13 mouse cellular contexts compared by ENCODE assay signal in genomic region chr3:56433495-56433894, GRCm38 (mm10).
DNase-seq lines count a peak whose midpoint lies in the region; ATAC-seq and TF ChIP-seq lines count a peak whose summit lies in the region.
"Had no signal": no experiment of that assay in that cellular context is flagged by ENCODE, and none has a peak within 500 bp of the region (broad histone marks: within the 10 kb centered on the region; RNA-seq: fewer than 3 reads in every experiment).

No protein-coding gene starts in this region.

- no peak for TF ChIP-seq POLR2A in lung, adult 2 months (IDR thresholded peaks at IDR 0.05; ENCODE audit: borderline replicate concordance, extremely low read depth, low read depth, low read length)

- no peak overlapping the region for H3K4me2 ChIP-seq in forebrain, embryonic 14.5 days (ENCODE audit: low read length)
- no peak overlapping the region for H3K4me2 ChIP-seq in forebrain, embryonic 11.5 days (ENCODE audit: low read depth, low read length, severe bottlenecking)
- no peak overlapping the region for H3K4me2 ChIP-seq in lung, embryonic 14.5 days
- H3K4me2 ChIP-seq: limb, embryonic 12.5 days had no signal

- intact Hi-C loops in left cerebral cortex, adult 2 months (cut with DNase I): no loop called here

- no peak for ATAC-seq in forebrain, embryonic 14.5 days
- ATAC-seq in forebrain, embryonic 11.5 days (replicated peaks; ENCODE audit: low FRiP score): no peak
- ATAC-seq in lung, embryonic 14.5 days (ENCODE audit: insufficient read depth): no peak

- DNase-seq in forebrain, embryonic 14.5 days (ENCODE audit: low spot score): peak; percentile 47
- no peak for DNase-seq in forebrain, embryonic 11.5 days (ENCODE audit: low spot score)
- peak; percentile 75 for DNase-seq in lung, embryonic 14.5 days
- DNase-seq in lung, adult 2 months: no peak
- peak; percentile 75 to 87 for DNase-seq in cerebellum, postnatal 14 days
- peak; percentile 11 for DNase-seq in lung, postnatal 25 days (ENCODE audit: low spot score)
- DNase-seq in layer of hippocampus, postnatal 36 days: no peak
- DNase-seq in left cerebral cortex, adult 2 months (ENCODE audit: extremely low spot score in 1 of 2, low spot score in 2 of 2): no peak
- DNase-seq: adrenal gland, postnatal 36 days; kidney, adult 11 months had no signal

- no peaks in the 10 kb centered on the region for H3K9me3 ChIP-seq in forebrain, embryonic 14.5 days (replicated peaks; ENCODE audit: control insufficient read depth, low read length)
- no peaks in the 10 kb centered on the region for H3K9me3 ChIP-seq in forebrain, embryonic 11.5 days (ENCODE audit: control insufficient read depth, low read length)
- H3K9me3 ChIP-seq in lung, embryonic 14.5 days (ENCODE audit: low read depth, low read length): no peaks in the 10 kb centered on the region
- H3K9me3 ChIP-seq: limb, embryonic 12.5 days had no signal

- H3K4me1 ChIP-seq in forebrain, embryonic 14.5 days (ENCODE audit: control insufficient read depth, insufficient read depth, low read length): peaks cover 6% of the 10 kb centered on the region; the same call in 1 of the 2 replicates
- no peaks in the 10 kb centered on the region; the same call in 1 of the 2 replicates for H3K4me1 ChIP-seq in forebrain, embryonic 11.5 days (replicated peaks; ENCODE audit: control insufficient read depth, insufficient read depth, low read length)
- H3K4me1 ChIP-seq in lung, embryonic 14.5 days (ENCODE audit: insufficient read depth): no peaks in the 10 kb centered on the region; the same call in 1 of the 2 replicates
- no peaks in the 10 kb centered on the region for H3K4me1 ChIP-seq in lung, adult 2 months (ENCODE audit: control insufficient read depth, insufficient read depth, low read length)
- H3K4me1 ChIP-seq: limb, embryonic 12.5 days had no signal

- H3K36me3 ChIP-seq in forebrain, embryonic 14.5 days (ENCODE audit: control insufficient read depth, insufficient read depth, low read length): no peaks in the 10 kb centered on the region
- no peaks in the 10 kb centered on the region for H3K36me3 ChIP-seq in forebrain, embryonic 11.5 days (ENCODE audit: control insufficient read depth, insufficient read depth, low read length)
- H3K36me3 ChIP-seq in lung, embryonic 14.5 days (ENCODE audit: insufficient read depth): no peaks in the 10 kb centered on the region
- H3K36me3 ChIP-seq: limb, embryonic 12.5 days had no signal

- H3K4me3 ChIP-seq in forebrain, embryonic 14.5 days (ENCODE audit: low read depth, low read length): no peak overlapping the region
- no peak overlapping the region for H3K4me3 ChIP-seq in forebrain, embryonic 11.5 days (ENCODE audit: low read depth, low read length)
- no peak overlapping the region for H3K4me3 ChIP-seq in lung, embryonic 14.5 days (ENCODE audit: low read depth, low read length)
- H3K4me3 ChIP-seq in lung, adult 2 months (replicated peaks; ENCODE audit: extremely low read depth, low read depth, low read length): no peak overlapping the region
- H3K4me3 ChIP-seq in left cerebral cortex, adult 2 months: no peak overlapping the region
- H3K4me3 ChIP-seq: layer of hippocampus, adult 2 months; limb, embryonic 12.5 days had no signal

- whole genome bisulfite sequencing in forebrain, embryonic 14.5 days: 66% methylated on average over 1 of the region's 1 CpGs
- WGBS in forebrain, embryonic 11.5 days: 74% methylated on average over 1 of the region's 1 CpGs
- WGBS in lung, embryonic 14.5 days: 32% methylated on average over 1 of the region's 1 CpGs
- 44% methylated on average over 1 of the region's 1 CpGs for WGBS in lung, adult 2 months

- no peak for TF ChIP-seq CTCF in lung, embryonic 14.5 days (IDR thresholded peaks at IDR 0.05; ENCODE audit: low read depth)
- TF ChIP-seq CTCF in lung, adult 2 months (IDR thresholded peaks at IDR 0.05; ENCODE audit: insufficient read depth, low read length): no peak
- TF ChIP-seq CTCF in left cerebral cortex, adult 2 months (IDR thresholded peaks at IDR 0.05): no peak

- H3K27ac ChIP-seq in forebrain, embryonic 14.5 days (ENCODE audit: low read depth, low read length): no peak overlapping the region
- no peak overlapping the region for H3K27ac ChIP-seq in forebrain, embryonic 11.5 days (ENCODE audit: low read depth, low read length)
- no peak overlapping the region for H3K27ac ChIP-seq in lung, embryonic 14.5 days (ENCODE audit: low read depth)
- H3K27ac ChIP-seq in left cerebral cortex, adult 2 months: no peak overlapping the region
- H3K27ac ChIP-seq: layer of hippocampus, adult 2 months; limb, embryonic 12.5 days; macrophage had no signal

- H3K27me3 ChIP-seq in forebrain, embryonic 14.5 days (replicated peaks; ENCODE audit: control insufficient read depth, insufficient read depth, low read length): no peaks in the 10 kb centered on the region
- no peaks in the 10 kb centered on the region for H3K27me3 ChIP-seq in forebrain, embryonic 11.5 days (ENCODE audit: control insufficient read depth, insufficient read depth, low read length)
- H3K27me3 ChIP-seq in lung, embryonic 14.5 days (ENCODE audit: insufficient read depth, low read length): no peaks in the 10 kb centered on the region
- H3K27me3 ChIP-seq: limb, embryonic 12.5 days had no signal

- H3K9ac ChIP-seq in forebrain, embryonic 14.5 days (ENCODE audit: low read length): no peak overlapping the region
- H3K9ac ChIP-seq in forebrain, embryonic 11.5 days (ENCODE audit: low read length): no peak overlapping the region
- no peak overlapping the region for H3K9ac ChIP-seq in lung, embryonic 14.5 days
- H3K9ac ChIP-seq: limb, embryonic 12.5 days had no signal

Comparison
In these comparisons a context has a peak if more than half of its experiments do, and no peak if none do; other contexts are left out.
1. DNase-seq: peak in forebrain, embryonic 14.5 days (single experiment), lung, embryonic 14.5 days (single experiment), cerebellum, postnatal 14 days (2 of 2) and lung, postnatal 25 days (single experiment); none in forebrain, embryonic 11.5 days (single experiment), lung, adult 2 months (single experiment), layer of hippocampus, postnatal 36 days (0 of 2) and left cerebral cortex, adult 2 months (0 of 2).